Mouse (Mus musculus) midbrain, postnatal 0 days (tissue): Measurements from ENCODE around the gene Vegfc. TPM values are rescaled to one million over a fixed set of nuclear protein-coding genes. Genes with fewer than 3 reads are reported as not detected.

Source experiments
- ATAC-seq: fragments of 200-750 bp; cut with Nextera tagmentation; 2 replicates; pipeline ENCODE4 v1.8.0; 2017; ENCODE audit warnings: moderate number of reproducible peaks, mild to moderate bottlenecking, moderate TSS enrichment, moderate library complexity; ENCODE audit not compliant: low FRiP score
- DNase-seq: peaks from one replicate; pipeline ENCODE4 v3.0.0-alpha.2; 2015; ENCODE audit warnings: low spot score
- H3K27ac ChIP-seq: fragments of 300-500 bp; sonication (generic); 2 replicates; pipeline ENCODE4 v1.5.1; 2014; ENCODE audit warnings: low read depth, mild to moderate bottlenecking, low read length, mixed read lengths
- H3K27me3 ChIP-seq: fragments of 300-500 bp; sonication (generic); 2 replicates; pipeline ENCODE4 v1.6.1; 2014; ENCODE audit warnings: low read length, control low read depth, mixed read lengths; ENCODE audit not compliant: insufficient read depth
- H3K36me3 ChIP-seq: fragments of 300-500 bp; sonication (generic); 2 replicates; pipeline ENCODE4 v1.6.1; 2014; ENCODE audit warnings: low read length, control low read depth, mixed read lengths; ENCODE audit not compliant: insufficient read depth
- H3K4me1 ChIP-seq: fragments of 300-500 bp; sonication (generic); 2 replicates; pipeline ENCODE4 v1.6.1; 2014; ENCODE audit warnings: mild to moderate bottlenecking, control low read depth, antibody characterized with exemption, low read length, mixed read lengths; ENCODE audit not compliant: insufficient read depth
- H3K4me2 ChIP-seq: fragments of 300-500 bp; sonication (generic); 2 replicates; pipeline ENCODE4 v1.6.1; 2014; ENCODE audit warnings: low read depth, mild to moderate bottlenecking, low read length, mixed read lengths; ENCODE audit not compliant: poor library complexity, severe bottlenecking
- H3K4me3 ChIP-seq: fragments of 300-500 bp; sonication (generic); 2 replicates; pipeline ENCODE4 v1.5.1; 2014; ENCODE audit warnings: low read depth, mild to moderate bottlenecking, low read length, moderate library complexity
- H3K9ac ChIP-seq: fragments of 300-500 bp; sonication (generic); replicated peaks from 2 replicates; pipeline ENCODE4 v1.6.1; 2014; ENCODE audit warnings: mild to moderate bottlenecking, low read length, moderate library complexity, mixed read lengths; ENCODE audit not compliant: poor library complexity, severe bottlenecking
- H3K9me3 ChIP-seq: fragments of 300-500 bp; sonication (generic); 2 replicates; pipeline ENCODE4 v1.6.1; 2016; ENCODE audit warnings: low read length, control low read depth
- CTCF ChIP-seq: IDR thresholded peaks from 2 replicates; pipeline ENCODE4 v1.5.1; 2016; ENCODE audit warnings: antibody characterized with exemption, mild to moderate bottlenecking
- WGBS: fragments of 180-500 bp; shearing (Covaris S2); extraction: QIAGEN DNeasy Blood & Tissue Kit; methylation state at CpG from one replicate; pipeline ENCODE4 v1.1.7; 2014; 5-methylcytosine and 5-hydroxymethylcytosine counted together
- polyA plus RNA-seq: library from polyadenylated mRNA; unstranded; fragments of >200 nt; fragmentation: Nextera tagmentation; extraction: Ambion mirVana; gene quantifications from 2 replicates; pipeline ENCODE4 v1.2.1, GENCODE M21; 2015
- total RNA-seq: library from RNA; depleted of rRNA; stranded (reverse); fragments of >200 nt; gene quantifications from 2 replicates; pipeline ENCODE4 v1.2.3, GENCODE M21; 2014; rRNA removed

Vegfc gene
- 5.2 and 8.2 TPM in 2 replicates for total RNA-seq
- 3.3 and 3.5 TPM in 2 replicates for polyA plus RNA-seq

DNA sequence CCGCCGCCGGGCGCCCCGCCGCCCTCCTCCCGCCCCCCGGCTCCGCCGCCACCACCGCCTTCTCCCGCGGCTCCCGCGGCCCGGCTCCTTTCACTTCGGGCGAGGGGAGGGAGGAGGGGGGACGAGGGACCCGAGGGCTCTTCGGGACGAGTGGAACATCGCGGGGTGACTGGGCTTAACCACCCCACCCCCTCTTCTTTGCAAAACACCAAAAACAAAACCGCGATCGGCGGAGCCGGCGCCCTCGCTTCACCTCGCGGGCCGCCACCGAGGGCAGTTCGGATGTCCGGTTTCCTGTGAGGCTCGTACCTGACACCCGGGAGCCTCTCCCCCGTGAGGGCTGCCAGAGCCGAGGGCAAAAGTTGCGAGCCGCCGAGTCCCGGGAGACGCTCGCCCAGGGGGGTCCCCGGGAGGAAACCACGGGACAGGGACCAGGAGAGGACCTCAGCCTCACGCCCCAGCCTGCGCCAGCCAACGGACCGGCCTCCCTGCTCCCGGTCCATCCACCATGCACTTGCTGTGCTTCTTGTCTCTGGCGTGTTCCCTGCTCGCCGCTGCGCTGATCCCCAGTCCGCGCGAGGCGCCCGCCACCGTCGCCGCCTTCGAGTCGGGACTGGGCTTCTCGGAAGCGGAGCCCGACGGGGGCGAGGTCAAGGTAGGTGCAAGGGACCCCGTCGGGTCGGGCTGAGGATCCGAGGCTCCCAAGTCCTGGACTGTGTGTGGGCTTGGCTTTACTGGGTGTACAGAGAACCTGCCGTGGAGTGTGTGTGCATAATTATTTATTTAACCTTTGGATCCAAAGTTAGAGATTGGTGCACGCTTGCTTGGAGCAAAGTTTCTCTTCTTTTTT lies at the start of gene Vegfc:
Gene Vegfc, plus strand, starts transcription at position 336 of the 850 bp plus-strand sequence.
- Histone ChIP-seq H3K36me3 (no peaks in the 10 kb centered on the region), H3K4me1 (no peaks in the 10 kb centered on the region), H3K9me3 (no peaks in the 10 kb centered on the region), H3K4me2 (peak within 1 kb of the TSS; percentile 89), H3K9ac (peak within 1 kb of the TSS; percentile 64), H3K27ac (peak within 1 kb of the TSS; percentile 57; the same call in 1 of the 2 replicates), H3K27me3 (no peaks in the 10 kb centered on the region), H3K4me3 (peak within 1 kb of the TSS; percentile 81)
- DNase-seq (peak; percentile 24), ATAC-seq (peak; percentile 55)
- WGBS: under 1% methylated on average over 59 of the region's 79 CpGs
- no peak for TF ChIP-seq CTCF

DNA sequence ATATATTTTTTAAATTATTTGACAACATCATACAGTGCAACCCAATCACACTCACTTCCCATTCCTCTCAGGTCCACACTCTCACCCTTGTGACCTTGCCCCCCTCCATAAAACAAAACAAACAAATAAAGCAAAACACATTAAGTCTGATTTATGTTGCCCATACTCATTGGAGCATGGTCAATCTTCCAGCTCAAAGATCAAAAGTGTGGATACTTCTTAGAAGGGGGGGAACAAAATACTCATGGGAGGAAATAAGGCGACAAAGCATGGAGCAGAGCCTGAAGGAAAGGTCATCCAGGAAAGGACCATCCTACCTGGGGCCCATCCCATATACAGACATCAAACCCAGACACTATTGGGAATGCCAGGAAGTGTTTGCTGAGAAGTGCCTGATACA lies 42.8 kb upstream of the Vegfc start:
- Histone ChIP-seq H3K27ac (no peak overlapping the region), H3K9ac (no peak overlapping the region), H3K4me3 (no peak overlapping the region), H3K4me2 (no peak overlapping the region), H3K36me3 (no peaks in the 10 kb centered on the region), H3K4me1 (no peaks in the 10 kb centered on the region), H3K27me3 (no peaks in the 10 kb centered on the region), H3K9me3 (no peaks in the 10 kb centered on the region)
- ATAC-seq: no peak
- no peak for DNase-seq
- no peak for TF ChIP-seq CTCF
- WGBS: 96% methylated on average over 1 of the region's 1 CpGs

- TF ChIP-seq CTCF: no peak
- WGBS: 32% methylated on average over 1 of the region's 1 CpGs
- ATAC-seq (no peak), DNase-seq (peak; percentile 8)
- Histone ChIP-seq H3K9me3 (no peaks in the 10 kb centered on the region), H3K27me3 (no peaks in the 10 kb centered on the region), H3K4me2 (no peak overlapping the region), H3K36me3 (no peaks in the 10 kb centered on the region), H3K4me3 (no peak overlapping the region), H3K9ac (no peak overlapping the region), H3K27ac (no peak overlapping the region), H3K4me1 (no peaks in the 10 kb centered on the region)
Observed at GRCm38 (mm10) chr8:54042601-54043000, 34.8 kb upstream of the Vegfc start.

- Histone ChIP-seq H3K4me1 (no peaks in the 10 kb centered on the region), H3K9me3 (no peaks in the 10 kb centered on the region), H3K27ac (no peak overlapping the region), H3K27me3 (no peaks in the 10 kb centered on the region), H3K9ac (no peak overlapping the region), H3K36me3 (no peaks in the 10 kb centered on the region), H3K4me3 (no peak overlapping the region), H3K4me2 (no peak overlapping the region)
- ATAC-seq: no peak
- 83% methylated on average over 1 of the region's 1 CpGs for WGBS
- DNase-seq: no peak
- TF ChIP-seq CTCF: peak; percentile 36
Observed at GRCm38 (mm10) chr8:54043468-54043867, 33.9 kb upstream of the Vegfc start.

- H3K4me1 ChIP-seq: no peaks in the 10 kb centered on the region
- DNase-seq (peak; percentile 31), ATAC-seq (no peak)
- no peaks in the 10 kb centered on the region for H3K27me3 ChIP-seq
- no peak overlapping the region for H3K27ac ChIP-seq
- no peak overlapping the region for H3K4me3 ChIP-seq
- no peaks in the 10 kb centered on the region for H3K9me3 ChIP-seq
- H3K4me2 ChIP-seq: no peak overlapping the region
- WGBS: 14% methylated on average over 1 of the region's 1 CpGs
- no peak for TF ChIP-seq CTCF
- no peaks in the 10 kb centered on the region for H3K36me3 ChIP-seq
- H3K9ac ChIP-seq: no peak overlapping the region
Observed at GRCm38 (mm10) chr8:54053210-54053609, 24.2 kb upstream of the Vegfc start.

DNA sequence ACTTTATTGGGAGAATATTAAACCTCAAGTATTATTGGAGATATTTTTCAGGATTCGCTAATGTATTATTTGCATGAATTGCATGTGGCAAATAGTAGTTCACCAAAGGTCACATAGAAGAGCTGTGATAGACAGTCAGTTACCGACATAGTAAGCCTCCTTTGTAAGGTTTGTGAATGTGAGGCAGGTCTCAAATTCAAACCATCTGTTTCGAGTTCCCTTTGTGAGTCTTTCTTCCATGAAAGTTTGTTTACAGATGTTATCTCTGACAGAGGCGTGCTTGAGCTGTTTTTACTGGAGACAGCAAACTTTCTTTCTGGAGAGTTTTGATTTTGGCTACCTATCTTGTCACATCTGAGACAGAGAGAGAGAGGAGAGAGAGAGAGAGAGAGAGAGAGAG lies 11.9 kb upstream of the Vegfc start:
- Histone ChIP-seq H3K4me2 (no peak overlapping the region), H3K27ac (no peak overlapping the region), H3K27me3 (no peaks in the 10 kb centered on the region), H3K4me3 (no peak overlapping the region), H3K9ac (no peak overlapping the region), H3K36me3 (no peaks in the 10 kb centered on the region), H3K9me3 (no peaks in the 10 kb centered on the region), H3K4me1 (no peaks in the 10 kb centered on the region)
- ATAC-seq: no peak
- TF ChIP-seq CTCF: no peak
- DNase-seq: no peak
- 72% methylated on average over 4 of the region's 4 CpGs for WGBS
